Mouse (Mus musculus) brain, embryonic 14.5 days (tissue): ENCODE data around the gene Plekha6.

Experiments used
- CTCF ChIP-seq: fragments of 200-500 bp; IDR thresholded peaks from 2 replicates; pipeline ENCODE4 v1.5.1; 2012; ENCODE audit warnings: inconsistent platforms, mild to moderate bottlenecking, moderate library complexity, borderline replicate concordance; ENCODE audit not compliant: insufficient read depth, insufficient read length; ENCODE audit errors: extremely low read depth
- POLR2A ChIP-seq: fragments of 200-500 bp; IDR thresholded peaks from 2 replicates; pipeline ENCODE4 v1.6.1; 2012; ENCODE audit warnings: mild to moderate bottlenecking, inconsistent platforms, borderline replicate concordance; ENCODE audit not compliant: poor library complexity, insufficient read depth, insufficient read length, severe bottlenecking; ENCODE audit errors: extremely low read depth

GRCm38 (mm10) chr1:133240881-133241280 lies 76.9 kb downstream of the Plekha6 start:
- TF ChIP-seq CTCF (no peak), POLR2A (no peak)
